Mouse (Mus musculus): ENCODE data around the gene Lst1. TPM values are rescaled to one million over a fixed set of nuclear protein-coding genes. Genes with fewer than 3 reads are reported as not detected.

Gene Lst1
- 100 to 1,000 TPM; 935 to 974 TPM for total RNA-seq (2023)

DNA sequence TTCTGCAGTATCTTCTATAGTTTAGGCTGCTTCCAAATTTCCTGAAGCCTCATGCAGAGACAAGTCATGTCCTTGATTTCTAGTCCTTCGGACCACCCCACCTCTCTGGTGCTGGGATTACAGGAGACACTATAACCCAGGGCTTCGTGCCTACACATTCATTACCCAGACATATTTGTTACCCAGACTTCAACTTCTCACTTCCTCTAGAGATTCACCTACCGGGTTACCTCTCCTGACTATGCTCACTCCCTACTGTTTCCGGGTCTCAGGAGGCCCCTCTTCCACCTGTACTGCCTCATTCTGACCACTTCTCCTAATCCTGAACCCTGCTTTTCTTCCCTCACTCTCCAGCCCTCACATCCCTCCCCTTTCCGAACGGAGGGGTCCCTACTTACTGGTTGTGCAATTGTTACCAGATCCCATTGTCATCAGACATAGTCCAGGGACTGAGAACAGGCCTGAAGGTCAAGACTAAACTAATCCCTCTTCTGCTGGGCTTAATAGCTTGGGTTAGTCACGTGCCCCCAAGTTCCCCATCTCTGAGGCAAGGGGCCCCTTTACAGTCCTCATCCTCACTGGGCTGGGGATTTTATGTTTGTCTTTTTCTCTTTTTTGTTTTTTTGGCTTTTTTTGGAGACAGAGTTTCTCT, at the start of gene Lst1:
Lst1 (minus strand) TSS at position 481 of the 652 bp plus-strand sequence.

DNA sequence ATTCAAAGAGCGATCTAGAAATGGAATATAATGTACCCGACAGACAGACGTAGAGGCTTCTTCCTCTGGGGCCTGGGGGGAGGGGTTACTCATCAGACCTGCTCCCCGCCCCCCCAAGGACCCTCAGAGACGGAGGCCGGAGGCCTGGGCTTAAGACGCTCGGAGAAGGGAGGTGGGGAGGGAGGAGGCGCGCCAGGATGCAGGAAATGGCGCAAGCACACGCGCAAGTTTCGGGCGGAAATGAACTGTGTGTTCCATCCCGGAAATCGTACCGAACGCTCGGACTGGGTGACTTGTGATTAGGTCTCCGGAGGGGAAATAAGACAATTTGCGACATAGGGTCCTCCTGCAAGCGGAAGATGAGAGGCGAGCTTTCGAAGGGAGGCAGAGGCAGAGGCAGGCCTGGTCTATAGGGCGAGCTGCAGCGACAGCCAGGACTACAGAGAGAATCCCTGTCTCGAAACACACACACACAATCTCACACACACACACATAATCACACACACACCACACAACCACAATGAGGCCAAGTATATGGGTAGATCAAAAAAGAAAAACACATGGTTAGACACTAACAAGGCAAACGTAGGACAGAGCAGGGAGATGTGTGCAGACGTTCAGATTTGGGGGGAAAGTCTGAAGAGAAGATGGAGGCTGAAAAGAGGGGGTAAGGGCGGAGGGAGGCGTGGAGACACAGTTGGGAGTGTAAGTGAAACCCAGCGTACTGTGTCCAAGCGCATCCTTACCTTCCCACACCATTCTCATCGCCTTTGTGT, 47.6 kb upstream of the Lst1 start, which contains the start of gene Nfkbil1:
Nfkbil1 (minus strand) TSS at position 179 of the 776 bp plus-strand sequence.

DNA sequence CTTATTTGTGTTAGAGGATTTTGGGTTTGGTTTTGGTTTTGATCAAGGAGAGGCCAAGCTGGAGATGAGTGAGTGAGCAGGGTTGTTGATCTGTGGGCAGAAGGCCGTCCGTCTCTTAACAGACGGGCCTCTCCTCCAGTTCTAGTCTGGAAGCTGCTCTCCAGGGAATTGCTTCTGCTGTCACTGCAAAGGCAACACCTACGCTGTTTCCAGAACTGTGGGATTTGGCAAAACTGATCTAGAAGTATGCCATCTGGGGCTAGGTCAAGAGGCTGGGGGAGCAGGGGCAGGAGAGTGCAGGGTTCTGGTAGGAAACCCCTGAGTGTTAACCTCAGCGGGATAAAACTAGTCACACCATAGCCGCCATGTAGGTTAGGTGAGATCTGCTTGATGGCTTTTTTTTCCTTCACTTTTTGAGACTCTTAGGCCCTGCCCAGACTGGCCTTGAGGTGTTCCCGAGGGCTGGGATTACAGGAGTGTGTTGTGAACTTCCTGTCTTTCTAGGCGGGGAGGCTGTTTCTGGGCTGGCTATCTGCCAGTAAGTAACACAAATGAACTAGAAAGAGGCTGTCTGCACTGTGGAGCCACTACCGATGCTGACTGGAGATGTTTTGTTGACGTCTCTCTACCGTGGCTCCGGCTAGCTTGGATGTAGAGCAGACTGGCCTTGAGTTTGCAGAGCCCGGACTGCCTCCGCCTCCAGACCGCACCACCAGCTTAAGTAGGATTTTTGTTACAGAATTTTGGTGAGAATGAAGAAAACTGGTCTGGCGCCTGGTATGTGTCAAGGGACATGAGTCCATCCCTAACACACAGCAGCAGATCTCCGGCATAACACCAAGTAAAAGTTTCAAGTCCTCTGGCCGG, 45.1 kb upstream of the Lst1 start, which contains the start of gene Atp6v1g2:
Atp6v1g2 (plus strand) TSS at position 547 of the 867 bp plus-strand sequence.

DNA sequence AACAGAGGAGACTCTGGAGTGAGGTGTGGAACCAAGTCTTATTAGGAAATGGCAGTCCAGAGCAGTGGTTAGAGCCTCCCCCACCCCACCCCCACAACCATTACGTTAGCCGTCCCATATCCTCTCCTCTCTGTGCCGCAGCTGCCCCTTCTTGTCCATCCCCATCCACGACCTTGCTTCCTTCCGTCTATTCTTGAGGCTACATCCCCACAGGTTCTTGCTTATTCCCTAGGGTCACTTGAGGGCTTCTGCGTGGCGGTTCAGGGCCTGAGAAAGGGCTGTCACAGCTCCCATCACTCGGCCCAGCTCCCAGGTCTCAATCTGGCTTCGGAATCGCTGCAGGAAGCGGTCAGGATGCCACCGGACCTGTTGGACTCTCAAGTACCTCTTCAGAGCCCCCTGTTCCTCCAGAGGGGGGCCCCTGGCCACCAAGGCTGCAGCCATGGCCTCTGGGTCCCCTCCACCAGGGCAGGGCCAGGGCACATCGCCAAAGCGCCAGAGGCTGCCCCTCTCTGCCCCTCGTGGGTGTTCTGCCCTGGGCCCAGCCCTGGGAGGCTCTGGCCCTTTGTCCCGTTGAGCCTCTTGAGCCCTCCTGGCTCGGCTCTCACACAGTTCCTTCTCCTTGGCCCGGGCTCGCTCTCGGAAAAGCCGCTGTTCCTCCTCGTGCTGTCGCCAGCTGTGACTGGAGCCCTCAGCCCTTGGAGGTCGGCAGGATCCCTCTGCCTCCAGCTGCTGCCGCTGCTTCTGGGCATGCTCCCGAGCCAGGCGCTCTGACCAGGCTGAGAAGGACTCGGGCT, 32.1 kb upstream of the Lst1 start, which contains the start of gene Gm16181:
Gm16181 (plus strand) TSS at position 679 of the 797 bp plus-strand sequence.

DNA sequence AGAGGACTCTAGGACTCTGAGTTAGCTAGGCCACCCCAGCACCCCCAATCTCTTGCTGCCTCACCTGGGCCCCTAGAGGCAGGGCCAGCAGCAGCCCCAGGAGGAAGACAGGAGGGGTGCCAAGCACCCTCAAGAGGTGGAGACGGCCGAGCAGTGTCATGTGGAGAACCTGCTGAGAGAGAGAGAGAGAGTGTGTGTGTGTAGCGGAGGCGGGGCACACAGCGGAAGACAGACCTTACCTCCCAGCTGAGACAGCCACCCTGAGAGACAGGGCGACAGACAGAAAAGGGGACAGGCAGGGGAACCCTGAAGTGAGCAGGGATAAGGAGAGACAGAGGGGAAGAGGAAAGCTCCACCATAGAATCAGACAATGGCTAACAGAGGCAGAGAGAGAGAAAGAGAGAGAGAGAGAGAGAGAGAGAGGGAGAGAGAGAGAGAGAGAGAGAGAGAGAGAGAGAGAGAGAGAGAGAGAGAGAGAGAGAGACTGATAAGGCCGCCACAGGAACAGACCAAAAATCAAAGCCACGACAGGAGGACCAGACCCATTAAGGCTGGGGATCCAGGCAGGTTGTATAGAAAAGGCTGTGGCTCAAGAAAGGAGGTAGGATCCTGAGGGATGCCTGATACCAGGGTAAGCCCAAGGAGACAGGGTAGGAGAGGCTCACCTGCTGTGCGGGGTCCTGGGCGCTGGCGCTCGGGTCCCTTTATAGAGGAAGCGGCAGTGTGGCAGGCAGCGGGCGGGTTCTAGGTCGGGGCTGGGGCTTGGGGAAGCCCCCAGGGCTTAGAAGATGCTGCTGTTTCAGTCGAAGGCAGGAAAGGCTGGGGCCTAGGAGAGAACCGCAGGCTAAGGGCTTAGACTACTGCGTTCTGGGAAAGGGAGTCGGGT, 16.5 kb upstream of the Lst1 start, which contains the start of gene Lta:
Lta (minus strand) TSS at position 858 of the 886 bp plus-strand sequence.

DNA sequence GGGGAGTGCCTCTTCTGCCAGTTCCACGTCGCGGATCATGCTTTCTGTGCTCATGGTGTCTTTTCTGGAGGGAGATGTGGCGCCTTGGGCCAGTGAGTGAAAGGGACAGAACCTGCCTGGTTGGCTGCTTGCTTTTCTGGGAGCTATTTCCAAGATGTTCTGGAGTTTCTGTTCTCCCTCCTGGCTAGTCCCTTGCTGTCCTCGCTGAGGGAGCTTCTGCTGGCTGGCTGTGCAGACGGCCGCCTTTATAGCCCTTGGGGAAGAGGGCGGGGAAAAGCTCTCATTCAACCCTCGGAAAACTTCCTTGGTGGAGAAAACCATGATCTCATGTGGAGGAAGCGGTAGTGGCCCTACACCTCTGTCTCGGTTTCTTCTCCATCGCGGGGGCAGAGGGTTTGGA, 13.5 kb upstream of the Lst1 start, which contains the start of gene Tnf:
Tnf (minus strand) TSS at position 221 of the 400 bp plus-strand sequence.

DNA sequence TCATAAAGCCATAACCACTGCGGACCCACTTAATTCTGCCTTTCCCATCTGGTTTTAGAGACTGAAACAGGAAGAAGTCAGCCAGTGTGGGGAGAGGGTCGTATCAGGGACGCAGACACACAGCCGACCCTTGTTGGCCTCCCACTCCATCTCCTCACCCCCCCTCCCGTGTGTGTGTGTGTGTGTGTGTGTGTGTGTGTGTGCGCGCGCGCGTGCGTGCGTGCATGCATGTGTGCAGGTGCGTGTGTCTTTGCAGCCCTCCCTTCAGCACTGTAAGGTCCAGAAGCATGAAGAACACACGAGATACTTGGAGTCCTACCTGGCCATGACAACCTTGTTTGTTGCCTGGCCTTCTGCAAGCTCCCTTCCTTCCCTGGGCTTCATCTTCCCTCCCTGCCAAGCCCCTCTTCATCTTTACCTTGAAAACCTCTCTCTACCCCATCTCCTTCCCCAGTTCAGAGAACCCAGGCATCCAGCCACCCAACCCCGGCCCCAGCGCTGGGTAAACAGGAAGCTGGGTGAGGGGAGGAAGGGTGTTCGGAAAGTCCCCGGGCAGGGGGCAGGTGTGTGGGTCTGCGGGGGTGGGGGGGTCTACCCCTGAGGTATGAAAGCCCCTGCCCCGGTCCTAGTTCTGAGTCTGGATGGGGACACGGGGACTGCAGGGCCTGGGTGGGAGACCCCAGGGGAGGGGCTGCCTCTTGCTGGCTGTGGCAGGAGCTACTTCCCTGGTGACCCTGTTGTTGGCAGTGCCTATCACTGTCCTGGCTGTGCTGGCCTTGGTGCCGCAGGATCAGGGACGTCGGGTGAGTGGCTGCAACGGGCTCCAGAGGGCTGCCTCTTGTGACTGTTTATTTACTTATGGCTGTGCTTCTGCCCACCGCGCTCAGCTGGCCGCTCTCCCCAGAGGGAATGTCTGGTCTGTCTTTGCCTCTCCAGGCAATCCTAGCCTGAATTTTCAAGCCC, 5.9 kb upstream of the Lst1 start, which contains the start of gene Ltb:
Ltb (plus strand) TSS at position 559 of the 963 bp plus-strand sequence.

DNA sequence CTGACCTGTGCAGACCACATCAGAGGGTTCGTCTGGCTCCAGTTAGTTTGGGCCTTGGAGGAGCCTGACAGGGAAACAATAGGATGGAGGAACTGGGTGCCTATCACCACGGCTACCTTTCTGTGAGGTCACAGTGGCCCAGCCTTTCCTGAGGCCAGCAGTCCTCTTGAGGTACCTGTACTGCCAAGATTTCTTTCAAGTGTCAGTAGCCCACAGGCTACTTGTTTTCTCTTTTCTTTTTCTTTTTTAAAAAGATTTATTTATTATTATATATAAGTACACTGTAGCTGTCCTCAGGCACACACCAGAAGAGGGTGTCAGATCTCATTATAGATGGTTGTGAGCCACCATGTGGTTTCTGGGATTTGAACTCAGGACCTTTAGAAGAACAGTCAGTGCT, 12.3 kb downstream of the Lst1 start, which contains the start of gene Aif1:
Aif1 (minus strand) TSS at position 101 of the 400 bp plus-strand sequence.

DNA sequence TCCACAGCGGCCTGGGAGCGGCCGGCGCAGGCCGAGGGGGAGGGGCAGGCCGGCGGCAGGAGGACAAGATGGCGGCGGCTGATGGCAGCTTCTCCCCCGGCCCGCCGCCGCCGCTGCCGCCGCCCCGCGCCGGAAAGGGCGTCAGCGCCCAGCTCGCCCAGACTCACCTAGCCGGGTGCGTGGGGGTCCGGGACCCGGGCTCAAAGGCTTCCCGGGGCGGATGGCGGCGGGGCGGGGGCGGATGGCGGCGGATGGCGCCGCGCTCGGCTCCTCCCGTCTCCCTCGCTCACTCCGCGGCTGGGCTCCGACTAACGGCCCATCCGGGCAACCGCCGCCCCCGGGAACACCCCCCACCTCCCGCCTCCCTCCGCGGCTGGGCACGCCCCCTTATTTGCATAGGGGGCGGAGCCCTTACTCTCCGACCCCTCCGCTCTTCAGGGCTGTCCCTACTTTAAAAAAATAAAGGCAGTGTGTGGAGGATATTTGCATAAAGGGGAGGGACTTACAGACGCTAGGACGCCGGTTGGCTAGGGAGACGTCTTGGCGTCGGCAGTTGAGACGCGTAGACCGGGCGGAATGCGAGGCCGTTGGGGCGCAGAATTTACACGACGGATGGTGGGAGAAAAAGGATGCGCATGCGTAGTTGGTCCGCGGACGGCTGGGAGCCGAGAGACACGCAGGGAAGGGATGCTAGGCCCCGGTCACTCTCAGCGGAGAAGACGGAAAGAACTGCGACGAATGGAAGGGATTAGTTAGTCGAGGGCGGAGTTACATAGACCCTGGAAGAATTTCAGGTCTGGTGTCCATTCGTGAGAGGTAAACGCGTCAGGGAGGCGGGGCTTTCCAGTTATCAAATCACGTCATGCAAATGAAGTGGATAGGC, 23.4 kb downstream of the Lst1 start, which contains the start of gene Prrc2a:
Prrc2a (minus strand) TSS at position 330 of the 883 bp plus-strand sequence.

Other genes with a start within 250 kb of the Lst1 start
- 100 to 1,000 TPM; 240 to 289 TPM for gene Hspa1b, start 229.2 kb downstream of the Lst1 start, total RNA-seq (2023)
- gene Gm20481, start 218.5 kb downstream of the Lst1 start, total RNA-seq (2023) = not detected
- gene Hspa1a, start 216.3 kb downstream of the Lst1 start, total RNA-seq (2023) = 100 to 1,000 TPM; 322 to 373 TPM
- gene Hspa1l, start 215.7 kb downstream of the Lst1 start, total RNA-seq (2023) = under 1 TPM; 0.55 to 0.76 TPM
- gene Lsm2, start 206.6 kb downstream of the Lst1 start, total RNA-seq (2023) = 10 to 100 TPM; 18.6 to 21.1 TPM
- gene Vars, start 187.5 kb downstream of the Lst1 start, total RNA-seq (2023) = 10 to 100 TPM; 89.4 to 93.9 TPM
- under 1 TPM in 1 of 2 experiments, not detected in 1; 0.16 TPM for gene Vwa7, start 171.9 kb downstream of the Lst1 start, total RNA-seq (2023)
- gene Sapcd1, start 160.4 kb downstream of the Lst1 start, total RNA-seq (2023) = not detected
- gene Msh5, start 141.7 kb downstream of the Lst1 start, total RNA-seq (2023) = 1 to 10 TPM; 1.0 to 2.2 TPM
- 100 to 1,000 TPM; 258 to 267 TPM for gene Clic1, start 138.5 kb downstream of the Lst1 start, total RNA-seq (2023)
- 1 to 10 TPM; 1.2 to 1.7 TPM for gene Ddah2, start 129.4 kb downstream of the Lst1 start, total RNA-seq (2023)
- gene Ly6g6c, start 123.1 kb downstream of the Lst1 start, total RNA-seq (2023) = not detected
- gene Mpig6b, start 122.3 kb downstream of the Lst1 start, total RNA-seq (2023) = not detected
- not detected for gene Ly6g6e, start 111.5 kb downstream of the Lst1 start, total RNA-seq (2023)
- gene Ly6g6d, start 110.4 kb downstream of the Lst1 start, total RNA-seq (2023) = not detected
- not detected for gene Ly6g6f, start 102.8 kb downstream of the Lst1 start, total RNA-seq (2023)
- 10 to 100 TPM; 58.8 to 60.6 TPM for gene Abhd16a, start 99.2 kb downstream of the Lst1 start, total RNA-seq (2023)
- gene Ly6g5c, start 80.2 kb downstream of the Lst1 start, total RNA-seq (2023) = not detected
- gene Ly6g5b, start 73.0 kb downstream of the Lst1 start, total RNA-seq (2023) = under 1 TPM; 0.42 to 0.61 TPM
- 10 to 100 TPM; 22.2 to 30.3 TPM for gene Gpank1, start 67.0 kb downstream of the Lst1 start, total RNA-seq (2023)
- 100 to 1,000 TPM; 133 to 155 TPM for gene Csnk2b, start 66.4 kb downstream of the Lst1 start, total RNA-seq (2023)
- 10 to 100 TPM; 15.5 to 25.3 TPM for gene D17H6S53E, start 62.1 kb downstream of the Lst1 start, total RNA-seq (2023)
- not detected for gene Apom, start 56.4 kb downstream of the Lst1 start, total RNA-seq (2023)
- gene Bag6, start 53.3 kb downstream of the Lst1 start, total RNA-seq (2023) = 100 to 1,000 TPM; 324 to 360 TPM
- gene Prrc2a, start 23.5 kb downstream of the Lst1 start, total RNA-seq (2023) = 100 to 1,000 TPM; 227 to 228 TPM
- 100 to 1,000 TPM; 172 to 206 TPM for gene Aif1, start 12.4 kb downstream of the Lst1 start, total RNA-seq (2023)
- gene Ltb, start 6.0 kb upstream of the Lst1 start, total RNA-seq (2023) = 10 to 100 TPM; 72.7 to 86.4 TPM
- gene Tnf, start 13.6 kb upstream of the Lst1 start, total RNA-seq (2023) = 10 to 100 TPM; 57.3 to 92.8 TPM
- not detected for gene Lta, start 16.9 kb upstream of the Lst1 start, total RNA-seq (2023)
- 1 to 10 TPM in 1 of 2 experiments, not detected in 1; 1.3 TPM for gene Gm16181, start 32.4 kb upstream of the Lst1 start, total RNA-seq (2023)
- 1 to 10 TPM; 1.8 to 4.2 TPM for gene Atp6v1g2, start 45.2 kb upstream of the Lst1 start, total RNA-seq (2023)
- 10 to 100 TPM; 13.1 to 13.4 TPM for gene Nfkbil1, start 47.4 kb upstream of the Lst1 start, total RNA-seq (2023)
- 100 to 1,000 TPM; 243 to 247 TPM for gene Ddx39b, start 53.3 kb upstream of the Lst1 start, total RNA-seq (2023)
- 1,000 to 10,000 TPM; 2,563 to 2,615 TPM for gene H2-D1, start 74.3 kb upstream of the Lst1 start, total RNA-seq (2023)
- gene H2-Q1, start 132.0 kb upstream of the Lst1 start, total RNA-seq (2023) = 10 to 100 TPM; 10.2 to 13.7 TPM
- 10 to 100 TPM; 11.6 to 12.7 TPM for gene H2-Q2, start 153.8 kb upstream of the Lst1 start, total RNA-seq (2023)
- gene H2-Q4, start 191.2 kb upstream of the Lst1 start, total RNA-seq (2023) = 100 to 1,000 TPM; 176 to 190 TPM
- gene H2-Q6, start 236.4 kb upstream of the Lst1 start, total RNA-seq (2023) = 10 to 100 TPM; 75.0 to 75.5 TPM

Measured in monocyte, adult 59 days (primary cell).